Mouse (Mus musculus) liver, adult 2 months (tissue): ENCODE data around the gene Eqtn. TPM values are rescaled to one million over a fixed set of nuclear protein-coding genes. Genes with fewer than 3 reads are reported as not detected.

ENCODE experiments used
- DNase-seq: peaks from one replicate; pipeline ENCODE4 v3.0.0-alpha.2; 2011; ENCODE audit warnings: low read depth, low spot score; ENCODE audit errors: extremely low read depth
- H3K27ac ChIP-seq: fragments of 200-500 bp; replicated peaks from 2 replicates; pipeline ENCODE4 v1.5.1; 2012; ENCODE audit warnings: low read depth, mild to moderate bottlenecking, control low read depth, inconsistent platforms, low read length; ENCODE audit not compliant: insufficient read depth
- H3K27me3 ChIP-seq: fragments of 200-500 bp; 2 replicates; pipeline ENCODE4 v1.6.1; 2012; ENCODE audit warnings: mild to moderate bottlenecking, moderate library complexity, low read length, inconsistent platforms; ENCODE audit not compliant: control insufficient read depth, insufficient read depth
- H3K36me3 ChIP-seq: fragments of 200-500 bp; 2 replicates; pipeline ENCODE4 v1.6.1; 2012; ENCODE audit warnings: low read length, inconsistent platforms; ENCODE audit not compliant: control insufficient read depth, insufficient read depth
- H3K4me1 ChIP-seq: fragments of 200-500 bp; 2 replicates; pipeline ENCODE4 v1.6.1; 2011; ENCODE audit warnings: low read length; ENCODE audit not compliant: control insufficient read depth, insufficient read depth
- H3K4me3 ChIP-seq: fragments of 200-500 bp; 2 replicates; pipeline ENCODE4 v1.5.1; 2011; ENCODE audit warnings: low read depth, mild to moderate bottlenecking, control low read depth, low read length, moderate library complexity; ENCODE audit not compliant: insufficient read depth
- H3K79me2 ChIP-seq: fragments of 200-500 bp; 2 replicates; pipeline ENCODE4 v1.6.1; 2012; ENCODE audit warnings: inconsistent platforms, mild to moderate bottlenecking, low read length, moderate library complexity; ENCODE audit not compliant: control insufficient read depth, insufficient read depth
- H3K9ac ChIP-seq: fragments of 200-500 bp; 2 replicates; pipeline ENCODE4 v1.6.1; 2012; ENCODE audit warnings: low read depth, mild to moderate bottlenecking, control low read depth, inconsistent platforms, low read length
- CTCF ChIP-seq: fragments of 200-500 bp; IDR thresholded peaks from 2 replicates; pipeline ENCODE4 v1.5.1; 2011; ENCODE audit warnings: low read depth, low read length, control low read depth
- POLR2A ChIP-seq: fragments of 200-500 bp; IDR thresholded peaks from 2 replicates; pipeline ENCODE4 v1.6.1; 2011; ENCODE audit warnings: low read length, control low read depth; ENCODE audit not compliant: insufficient read depth; ENCODE audit errors: extremely low read depth
- WGBS: fragments of 180-500 bp; shearing (Covaris S2); methylation state at CpG from one replicate; pipeline ENCODE4 v1.1.7; 2018; 5-methylcytosine and 5-hydroxymethylcytosine counted together
- polyA plus RNA-seq: library from polyadenylated mRNA; depleted of rRNA; stranded (reverse); fragments of >200 nt; gene quantifications from 2 replicates; pipeline ENCODE4 v1.2.3, GENCODE M21; 2012; rRNA removed
- total RNA-seq: library from RNA; depleted of rRNA; stranded (reverse); fragments of >200 nt; gene quantifications from 2 replicates; pipeline ENCODE4 v1.2.3, GENCODE M21; 2014; rRNA removed

Eqtn gene
- total RNA-seq (0.13 TPM in 1 of 2 replicates, not detected in the other), polyA plus RNA-seq (0.11 TPM in 1 of 2 replicates, not detected in the other)

DNA sequence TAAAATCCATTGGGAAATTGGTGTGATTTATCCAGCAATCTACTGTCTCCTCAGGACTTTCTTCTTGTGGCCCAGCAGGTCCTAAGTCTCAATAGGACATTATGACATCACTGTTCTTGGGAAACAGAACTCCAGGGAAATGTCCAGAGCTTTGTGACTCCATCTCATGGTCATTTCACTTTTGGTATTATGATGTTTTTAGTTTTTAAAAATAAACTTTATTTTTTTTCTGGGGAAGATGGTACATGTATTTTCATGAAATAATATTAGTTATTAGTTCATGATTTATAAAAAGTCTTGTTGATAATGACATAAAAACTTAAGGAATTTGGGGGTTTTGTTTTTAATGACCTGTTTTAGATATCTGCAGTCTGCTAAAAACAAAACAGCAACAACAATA is at the start of gene Eqtn:
Gene Eqtn (minus strand): TSS at position 101 of the 400 bp plus-strand sequence.
- Histone ChIP-seq H3K36me3 (no peaks in the 10 kb centered on the region), H3K79me2 (no peaks in the 10 kb centered on the region), H3K27ac (no peak within 1 kb of the TSS), H3K27me3 (no peaks in the 10 kb centered on the region), H3K9ac (no peak within 1 kb of the TSS), H3K4me1 (no peaks in the 10 kb centered on the region), H3K4me3 (no peak within 1 kb of the TSS)
- TF ChIP-seq POLR2A (no peak), CTCF (no peak)
- no peak for DNase-seq

DNA sequence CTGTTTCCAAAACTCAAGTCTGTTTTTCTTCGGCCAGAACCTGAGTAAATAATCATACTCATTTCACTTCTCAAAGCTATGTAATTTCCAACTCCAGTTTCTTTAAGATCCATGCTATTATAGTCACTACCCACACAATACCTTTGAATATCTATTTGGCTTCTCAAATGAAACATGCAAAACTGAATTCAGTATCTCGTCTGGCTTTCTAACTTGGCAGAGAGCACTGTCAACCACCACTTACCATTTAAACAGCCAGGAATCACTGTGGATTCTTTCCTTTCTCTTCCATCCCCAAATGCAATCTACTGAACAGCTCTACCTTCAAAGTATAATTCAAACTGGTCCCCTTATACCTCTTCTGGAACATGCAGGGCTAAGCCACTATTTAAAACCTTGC is 44.7 kb upstream of the Eqtn start:
- H3K9ac ChIP-seq, result no peak overlapping the region
- peaks cover 36% of the 10 kb centered on the region for H3K36me3 ChIP-seq
- H3K27ac ChIP-seq, result no peak overlapping the region
- H3K27me3 ChIP-seq, result no peaks in the 10 kb centered on the region
- H3K4me3 ChIP-seq, result no peak overlapping the region
- TF ChIP-seq CTCF (no peak), POLR2A (no peak)
- H3K79me2 ChIP-seq, result peaks cover 10% of the 10 kb centered on the region; the same call in 1 of the 2 replicates
- peaks cover 10% of the 10 kb centered on the region for H3K4me1 ChIP-seq
- DNase-seq, result no peak
- WGBS, result 82% methylated on average over 2 of the region's 2 CpGs

DNA sequence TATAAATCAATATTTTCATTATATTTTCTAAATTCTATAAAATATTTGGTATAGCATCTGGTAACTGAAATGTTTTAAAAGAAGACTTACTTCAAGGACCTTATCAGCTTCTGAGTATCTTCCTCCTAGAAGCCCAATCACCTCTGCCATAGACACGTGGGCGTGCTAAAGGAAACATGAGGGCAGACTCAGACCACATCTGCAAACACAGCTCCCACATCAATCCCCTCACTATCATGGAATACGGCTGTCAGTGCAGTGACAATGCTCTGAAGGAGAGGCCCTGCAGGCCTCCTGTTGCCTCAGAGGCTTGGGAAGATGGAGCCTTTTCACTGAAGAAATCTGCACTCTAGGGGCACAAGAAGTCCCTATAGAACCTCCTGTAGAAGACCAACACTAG is 24.1 kb upstream of the Eqtn start:
- DNase-seq, result no peak
- no peak overlapping the region for H3K4me3 ChIP-seq
- TF ChIP-seq CTCF, result no peak
- no peak for TF ChIP-seq POLR2A
- H3K36me3 ChIP-seq, result peaks cover 56% of the 10 kb centered on the region
- WGBS, result 88% methylated on average over 3 of the region's 3 CpGs
- no peaks in the 10 kb centered on the region for H3K4me1 ChIP-seq
- no peaks in the 10 kb centered on the region for H3K27me3 ChIP-seq
- H3K79me2 ChIP-seq, result no peaks in the 10 kb centered on the region
- no peak overlapping the region for H3K27ac ChIP-seq
- no peak overlapping the region for H3K9ac ChIP-seq

DNA sequence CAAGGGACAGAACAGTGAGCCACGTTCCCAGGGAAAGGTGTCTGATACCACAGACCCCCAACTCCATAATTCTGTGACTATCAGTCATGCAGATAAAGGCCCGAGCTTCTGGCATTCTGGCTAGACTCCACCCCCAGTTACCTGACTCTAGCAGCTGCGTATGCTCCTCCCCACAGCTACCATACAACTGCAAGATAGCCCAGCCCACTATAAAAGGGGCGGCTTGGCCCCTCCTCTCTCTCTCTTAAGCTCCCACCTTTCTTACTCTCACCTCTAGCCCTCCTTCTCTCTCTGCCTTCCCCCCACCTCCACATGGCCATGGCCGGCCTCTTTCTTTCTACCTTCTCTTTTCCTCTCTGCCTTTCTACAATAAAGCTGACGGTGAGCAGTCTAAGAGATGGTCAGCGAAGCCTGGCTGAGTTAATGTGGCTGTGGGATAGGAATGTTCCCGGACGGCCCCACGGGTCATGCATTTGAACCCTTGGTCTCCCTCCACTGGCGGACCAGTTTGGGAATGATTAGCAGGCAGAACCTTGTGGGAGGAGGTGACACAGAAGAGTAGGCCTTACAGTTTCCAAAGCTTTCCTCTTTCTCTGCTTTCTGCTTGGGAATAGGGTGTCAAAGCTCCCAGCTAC is 12.7 kb upstream of the Eqtn start:
- no peak for DNase-seq
- H3K4me3 ChIP-seq, result no peak overlapping the region
- H3K9ac ChIP-seq, result no peak overlapping the region
- 94% methylated on average over 11 of the region's 11 CpGs for WGBS
- peaks cover 43% of the 10 kb centered on the region for H3K36me3 ChIP-seq
- no peaks in the 10 kb centered on the region for H3K27me3 ChIP-seq
- H3K4me1 ChIP-seq, result no peaks in the 10 kb centered on the region
- no peak overlapping the region for H3K27ac ChIP-seq
- H3K79me2 ChIP-seq, result no peaks in the 10 kb centered on the region
- no peak for TF ChIP-seq CTCF
- TF ChIP-seq POLR2A, result no peak

DNA sequence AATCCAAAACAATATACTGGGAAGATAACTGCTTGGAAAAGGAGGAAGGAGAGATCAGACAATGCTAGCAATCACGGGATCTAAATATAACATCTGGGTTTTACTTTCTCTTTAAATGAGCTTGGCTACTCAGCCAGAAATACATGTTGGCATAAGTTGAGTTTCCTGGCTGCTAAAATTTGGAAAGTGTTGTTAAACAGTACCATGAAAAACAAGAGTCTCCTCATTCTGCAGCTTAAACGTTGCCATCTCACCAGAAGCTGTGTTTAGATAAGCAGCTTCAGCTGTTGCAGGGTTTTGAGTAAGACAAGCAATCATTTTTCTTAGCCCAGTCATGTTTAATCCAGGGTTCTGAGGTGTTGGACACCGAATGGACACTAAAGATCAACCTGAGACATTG is 26.9 kb downstream of the Eqtn start:
- Histone ChIP-seq H3K27ac (no peak overlapping the region), H3K36me3 (no peaks in the 10 kb centered on the region), H3K9ac (no peak overlapping the region), H3K4me3 (no peak overlapping the region), H3K79me2 (no peaks in the 10 kb centered on the region), H3K27me3 (no peaks in the 10 kb centered on the region), H3K4me1 (no peaks in the 10 kb centered on the region)
- 46% methylated on average over 3 of the region's 3 CpGs for WGBS
- no peak for DNase-seq
- no peak for TF ChIP-seq POLR2A
- TF ChIP-seq CTCF, result no peak

DNA sequence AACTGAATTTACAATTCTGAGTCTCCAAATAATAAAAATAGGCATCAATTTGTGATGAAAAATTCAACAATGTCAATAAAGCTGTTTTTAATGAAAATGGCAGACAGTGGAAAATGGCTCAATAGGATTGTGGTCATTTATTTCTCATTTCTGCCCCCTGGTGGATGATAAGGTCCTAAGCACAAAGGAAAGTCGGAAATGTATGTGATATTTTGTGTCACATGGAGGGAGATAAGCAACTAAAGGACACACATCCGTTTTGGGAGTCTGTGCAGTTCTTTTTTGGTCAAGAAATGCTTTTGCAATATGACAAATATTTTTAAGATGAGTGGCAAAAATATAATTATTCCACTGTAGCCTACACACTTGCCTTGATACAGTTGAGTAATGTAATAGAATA is 27.9 kb downstream of the Eqtn start:
- DNase-seq, result peak; percentile 24
- Histone ChIP-seq H3K36me3 (no peaks in the 10 kb centered on the region), H3K9ac (no peak overlapping the region), H3K4me1 (no peaks in the 10 kb centered on the region), H3K27me3 (no peaks in the 10 kb centered on the region), H3K4me3 (no peak overlapping the region), H3K27ac (no peak overlapping the region), H3K79me2 (no peaks in the 10 kb centered on the region)
- 14% methylated on average over 2 of the region's 2 CpGs for WGBS
- TF ChIP-seq CTCF (0 out of 2 replicates have a peak, but pooled peaks have one; percentile 25), POLR2A (no peak)

Other genes starting within 250 kb of the Eqtn start
- gene Tek, start 189.6 kb downstream of the Eqtn start, total RNA-seq, result 12.7 and 15.0 TPM in 2 replicates
- 1.9 and 2.3 TPM in 2 replicates for gene Tek, start 189.6 kb downstream of the Eqtn start, polyA plus RNA-seq
- gene Mysm1, start 50.3 kb upstream of the Eqtn start, total RNA-seq, result 12.7 and 14.4 TPM in 2 replicates
- gene Mysm1, start 50.3 kb upstream of the Eqtn start, polyA plus RNA-seq, result 1.6 and 1.8 TPM in 2 replicates
- 3.7 and 5.2 TPM in 2 replicates for gene Jun, start 123.4 kb upstream of the Eqtn start, total RNA-seq
- gene Jun, start 123.4 kb upstream of the Eqtn start, polyA plus RNA-seq, result 3.2 and 5.7 TPM in 2 replicates